Mouse (Mus musculus): ENCODE measurements around the gene Nedd9.

DNA sequence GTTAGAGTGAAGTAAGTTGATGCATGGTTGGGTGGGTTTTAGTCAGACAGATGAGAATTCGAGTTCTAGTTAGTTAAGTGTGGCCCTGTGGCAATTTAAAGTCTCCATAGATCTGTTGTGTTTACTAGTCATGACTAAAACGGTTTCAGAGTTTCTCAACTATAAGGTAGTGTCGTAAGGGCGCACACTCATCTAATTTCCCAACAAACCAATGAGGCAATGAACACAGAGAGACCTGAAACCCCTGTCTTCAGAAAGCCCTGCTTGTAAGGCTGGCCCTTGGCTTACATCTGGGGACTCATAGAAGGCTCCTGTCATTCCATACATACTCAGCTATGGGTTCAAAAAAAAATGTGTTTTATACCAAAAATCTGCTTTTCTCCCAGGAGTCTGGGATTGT lies 13.7 kb downstream of the Nedd9 start:
- TF ChIP-seq MAFK (IDR thresholded peaks at IDR 0.05; ENCODE audit: borderline replicate concordance, low read depth, low read length) (no peak), TCF12 (IDR thresholded peaks at IDR 0.05; ENCODE audit: low read depth, low read length) (no peak), POLR2AphosphoS5 (IDR thresholded peaks at IDR 0.05; ENCODE audit: borderline replicate concordance, low read depth, low read length) (no peak), CTCF (IDR thresholded peaks at IDR 0.05 in 2 of 3, conservative IDR thresholded peaks at IDR 0.05 in 1 of 3; ENCODE audit: control insufficient read depth in 1 of 3, insufficient read depth in 1 of 3, low read depth in 2 of 3, low read length in 3 of 3, poor library complexity in 1 of 3, severe bottlenecking in 1 of 3) (no peak), POLR2A (IDR thresholded peaks at IDR 0.05; ENCODE audit: control insufficient read depth in 1 of 2, insufficient read depth in 1 of 2, low read depth in 1 of 2, low read length in 2 of 2, poor library complexity in 1 of 2) (no peak), GABPA (IDR thresholded peaks at IDR 0.05; ENCODE audit: low read depth, low read length) (no peak), EP300 (IDR thresholded peaks at IDR 0.05; ENCODE audit: low read depth in 1 of 2, low read length in 2 of 2) (no peak), UBTF (IDR thresholded peaks at IDR 0.05; ENCODE audit: borderline replicate concordance, insufficient read depth, low read depth, low read length) (no peak)
